Mouse (Mus musculus): ENCODE measurements around the gene Lcp1.

DNA sequence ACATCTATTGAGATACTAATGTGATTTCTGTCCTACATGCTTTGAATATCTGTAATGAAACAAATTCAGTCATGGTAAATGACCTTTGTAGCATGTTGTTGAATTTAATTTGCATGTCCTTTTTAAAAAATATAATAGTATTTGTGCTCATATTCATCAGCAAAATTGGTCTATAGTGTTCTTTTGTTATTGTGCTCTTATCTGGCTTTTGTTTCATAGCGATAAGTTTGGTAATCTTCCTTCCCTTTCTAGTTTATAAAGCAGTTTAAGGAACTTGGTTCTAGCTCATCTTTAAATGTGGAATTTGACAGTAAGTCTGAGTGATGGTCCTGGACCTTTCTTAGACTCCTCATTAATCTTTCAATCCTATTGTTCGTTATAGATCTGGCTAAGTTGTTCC, 28.5 kb downstream of the Lcp1 start:
- TF ChIP-seq CTCF (IDR thresholded peaks at IDR 0.05; ENCODE audit: control insufficient read depth, insufficient read depth, insufficient read length) (no peak), MYOD1 (IDR thresholded peaks at IDR 0.05; ENCODE audit: control insufficient read depth, insufficient read length, low read depth) (no peak), USF1 (IDR thresholded peaks at IDR 0.05; ENCODE audit: low read depth) (no peak), CEBPB (IDR thresholded peaks at IDR 0.05; ENCODE audit: low read depth) (no peak), MAX (IDR thresholded peaks at IDR 0.05) (no peak), MYOG (IDR thresholded peaks at IDR 0.05; ENCODE audit: control insufficient read depth, extremely low read depth, insufficient read length) (no peak)

All from C2C12 (cell line).